Mouse (Mus musculus) gastrocnemius, adult 8-10 months (tissue): ENCODE measurements around the gene Ncf4. TPM values are rescaled to one million over a fixed set of nuclear protein-coding genes. Genes with fewer than 3 reads are reported as not detected.
"Not testable (repeated sequence)": the region's sequence is repeated elsewhere in the genome, so short reads cannot be mapped to it uniquely, and the experiment has no call there.

Experiments used
- DNase-seq, 2 experiments: peaks; one replicate each; pipeline ENCODE4 v3.0.0; 2022; ENCODE audit warnings: low spot score in 2 of 2
- total RNA-seq, 4 experiments: library from RNA; stranded (reverse); gene quantifications; 2 replicates each; pipeline ENCODE4 v1.2.4; 2022

The Ncf4 gene
- total RNA-seq, 4 experiments from 2014 or later: 0.24 to 0.94 (median 0.74) TPM; not detected in 1

- no peak for DNase-seq
Measured at GRCm38 (mm10) chr15:78248410-78248809, 3.8 kb downstream of the Ncf4 start.

GRCm38 (mm10) chr15:78254751-78255150 is 10.2 kb downstream of the Ncf4 start:
- DNase-seq: no peak

- not testable (repeated sequence) for DNase-seq
Measured at GRCm38 (mm10) chr15:78256602-78257259, 12.1 kb downstream of the Ncf4 start.

GRCm38 (mm10) chr15:78257326-78258050 is 12.9 kb downstream of the Ncf4 start:
- no peak for DNase-seq

GRCm38 (mm10) chr15:78258246-78258865 is 13.8 kb downstream of the Ncf4 start:
- DNase-seq: no peak

GRCm38 (mm10) chr15:78260668-78261333 is 16.2 kb downstream of the Ncf4 start:
- no peak for DNase-seq

- DNase-seq: no peak
Measured at GRCm38 (mm10) chr15:78263286-78263685, 18.7 kb downstream of the Ncf4 start.

GRCm38 (mm10) chr15:78267441-78267840 is 22.8 kb downstream of the Ncf4 start:
- no peak for DNase-seq

GRCm38 (mm10) chr15:78267865-78268264 is 23.3 kb downstream of the Ncf4 start:
- no peak for DNase-seq

- DNase-seq: no peak
Measured at GRCm38 (mm10) chr15:78271208-78271607, 26.6 kb downstream of the Ncf4 start.

GRCm38 (mm10) chr15:78278308-78278707 is 33.7 kb downstream of the Ncf4 start:
- no peak for DNase-seq

- DNase-seq: no peak
Measured at GRCm38 (mm10) chr15:78287941-78288340, 43.3 kb downstream of the Ncf4 start.

- DNase-seq: not testable (repeated sequence)
Measured at GRCm38 (mm10) chr15:78289775-78290174, 45.2 kb downstream of the Ncf4 start.

GRCm38 (mm10) chr15:78293228-78293627 is 48.6 kb downstream of the Ncf4 start:
- not testable (repeated sequence) for DNase-seq

- no peak for DNase-seq
Measured at GRCm38 (mm10) chr15:78293716-78294115, 49.1 kb downstream of the Ncf4 start.

GRCm38 (mm10) chr15:78298558-78298957 is 54.0 kb downstream of the Ncf4 start:
- no peak for DNase-seq

GRCm38 (mm10) chr15:78299641-78300040 is 55.0 kb downstream of the Ncf4 start:
- no peak for DNase-seq

- no peak for DNase-seq
Measured at GRCm38 (mm10) chr15:78300773-78301172, 56.2 kb downstream of the Ncf4 start.

- no peak for DNase-seq
Measured at GRCm38 (mm10) chr15:78302718-78303117, 58.1 kb downstream of the Ncf4 start.

- DNase-seq: no peak
Measured at GRCm38 (mm10) chr15:78303665-78304233, 59.1 kb downstream of the Ncf4 start.

- DNase-seq: no peak
Measured at GRCm38 (mm10) chr15:78305341-78305933, 60.8 kb downstream of the Ncf4 start, which contains the start of gene Csf2rb2. TSS of gene Csf2rb2 (minus strand) at chr15:78305721.
